Mouse (Mus musculus): Measurements from ENCODE around the gene Adk. TPM values are rescaled to one million over a fixed set of nuclear protein-coding genes. Genes with fewer than 3 reads are reported as not detected.
"Not testable (repeated sequence)": the region's sequence is repeated elsewhere in the genome, so short reads cannot be mapped to it uniquely, and the experiment has no call there.

The Adk gene
- polyA plus RNA-seq, 1 experiment from 2014 or later = 195 TPM

- Histone ChIP-seq H3K4me1 (replicated peaks; ENCODE audit: control insufficient read depth, insufficient read depth, low read length) (no peaks in the 10 kb centered on the region), H3K27me3 (ENCODE audit: control insufficient read depth, insufficient read depth, low read depth, low read length) (no peaks in the 10 kb centered on the region), H3K36me3 (ENCODE audit: control insufficient read depth, insufficient read depth, low read length) (no peaks in the 10 kb centered on the region), H3K4me3 (ENCODE audit: low read length) (no peak overlapping the region), H3K9me3 (ENCODE audit: control insufficient read depth, low read length) (no peaks in the 10 kb centered on the region), H3K27ac (ENCODE audit: low read length) (no peak overlapping the region), H3K9ac (ENCODE audit: low read length) (no peak overlapping the region), H3K4me2 (ENCODE audit: low read depth, low read length) (no peak overlapping the region)
- WGBS = 87% methylated on average over 10 of the region's 10 CpGs
- ATAC-seq (ENCODE audit: low read depth) = no peak
Measured at GRCm38 (mm10) chr14:21484693-21485092, 432.3 kb downstream of the Adk start.

GRCm38 (mm10) chr14:21485961-21486520 lies 433.7 kb downstream of the Adk start:
- no peak overlapping the region for H3K4me3 ChIP-seq (ENCODE audit: low read length)
- no peak overlapping the region for H3K4me2 ChIP-seq (ENCODE audit: low read depth, low read length)
- peaks cover 3% of the 10 kb centered on the region for H3K4me1 ChIP-seq (replicated peaks; ENCODE audit: control insufficient read depth, insufficient read depth, low read length)
- ATAC-seq (ENCODE audit: low read depth) = no peak
- H3K9ac ChIP-seq (ENCODE audit: low read length) = no peak overlapping the region
- H3K36me3 ChIP-seq (ENCODE audit: control insufficient read depth, insufficient read depth, low read length) = no peaks in the 10 kb centered on the region
- H3K27ac ChIP-seq (ENCODE audit: low read length) = no peak overlapping the region
- no peaks in the 10 kb centered on the region for H3K9me3 ChIP-seq (ENCODE audit: control insufficient read depth, low read length)
- WGBS = 92% methylated on average over 3 of the region's 3 CpGs
- H3K27me3 ChIP-seq (ENCODE audit: control insufficient read depth, insufficient read depth, low read depth, low read length) = no peaks in the 10 kb centered on the region

GRCm38 (mm10) chr14:21487135-21487534 lies 434.8 kb downstream of the Adk start:
- H3K9ac ChIP-seq (ENCODE audit: low read length); ATAC-seq (ENCODE audit: low read depth); H3K4me2 ChIP-seq (ENCODE audit: low read depth, low read length); H3K4me1 ChIP-seq (replicated peaks; ENCODE audit: control insufficient read depth, insufficient read depth, low read length); H3K9me3 ChIP-seq (ENCODE audit: control insufficient read depth, low read length); H3K4me3 ChIP-seq (ENCODE audit: low read length); H3K36me3 ChIP-seq (ENCODE audit: control insufficient read depth, insufficient read depth, low read length); H3K27ac ChIP-seq (ENCODE audit: low read length); H3K27me3 ChIP-seq (ENCODE audit: control insufficient read depth, insufficient read depth, low read depth, low read length): not testable (repeated sequence)
- 70% methylated on average over 2 of the region's 2 CpGs for WGBS

- not testable (repeated sequence) for H3K9ac ChIP-seq (ENCODE audit: low read length); H3K27ac ChIP-seq (ENCODE audit: low read length); H3K4me1 ChIP-seq (replicated peaks; ENCODE audit: control insufficient read depth, insufficient read depth, low read length); H3K9me3 ChIP-seq (ENCODE audit: control insufficient read depth, low read length); H3K4me3 ChIP-seq (ENCODE audit: low read length); H3K36me3 ChIP-seq (ENCODE audit: control insufficient read depth, insufficient read depth, low read length); H3K4me2 ChIP-seq (ENCODE audit: low read depth, low read length); ATAC-seq (ENCODE audit: low read depth); H3K27me3 ChIP-seq (ENCODE audit: control insufficient read depth, insufficient read depth, low read depth, low read length)
- WGBS = 72% methylated on average over 8 of the region's 9 CpGs
Measured at GRCm38 (mm10) chr14:21488426-21489115, 436.2 kb downstream of the Adk start.

GRCm38 (mm10) chr14:21489116-21489485 lies 436.7 kb downstream of the Adk start:
- no peaks in the 10 kb centered on the region for H3K9me3 ChIP-seq (ENCODE audit: control insufficient read depth, low read length)
- no peak overlapping the region for H3K27ac ChIP-seq (ENCODE audit: low read length)
- H3K4me3 ChIP-seq (ENCODE audit: low read length) = no peak overlapping the region
- H3K9ac ChIP-seq (ENCODE audit: low read length) = no peak overlapping the region
- H3K4me1 ChIP-seq (replicated peaks; ENCODE audit: control insufficient read depth, insufficient read depth, low read length) = peaks cover 3% of the 10 kb centered on the region
- no peaks in the 10 kb centered on the region for H3K27me3 ChIP-seq (ENCODE audit: control insufficient read depth, insufficient read depth, low read depth, low read length)
- no peak for ATAC-seq (ENCODE audit: low read depth)
- no peak overlapping the region for H3K4me2 ChIP-seq (ENCODE audit: low read depth, low read length)
- WGBS = 81% methylated on average over 3 of the region's 3 CpGs
- no peaks in the 10 kb centered on the region for H3K36me3 ChIP-seq (ENCODE audit: control insufficient read depth, insufficient read depth, low read length)

GRCm38 (mm10) chr14:21490141-21490540 lies 437.8 kb downstream of the Adk start:
- Histone ChIP-seq H3K9me3 (ENCODE audit: control insufficient read depth, low read length) (no peaks in the 10 kb centered on the region), H3K27ac (ENCODE audit: low read length) (no peak overlapping the region), H3K4me2 (ENCODE audit: low read depth, low read length) (no peak overlapping the region), H3K4me3 (ENCODE audit: low read length) (no peak overlapping the region), H3K36me3 (ENCODE audit: control insufficient read depth, insufficient read depth, low read length) (no peaks in the 10 kb centered on the region), H3K9ac (ENCODE audit: low read length) (no peak overlapping the region), H3K4me1 (replicated peaks; ENCODE audit: control insufficient read depth, insufficient read depth, low read length) (peaks cover 3% of the 10 kb centered on the region), H3K27me3 (ENCODE audit: control insufficient read depth, insufficient read depth, low read depth, low read length) (no peaks in the 10 kb centered on the region)
- peak; percentile 75 for ATAC-seq (ENCODE audit: low read depth)
- WGBS = 29% methylated on average over 4 of the region's 4 CpGs

Other genes with a start within 250 kb of the Adk start
- 1.8 and 2.1 TPM in 2 replicates for gene Plau, start 215.9 kb upstream of the Adk start, polyA plus RNA-seq (2015; fragmentation: Nextera tagmentation; extraction: Ambion mirVana)
- 70.5 and 72.3 TPM in 2 replicates for gene Vcl, start 123.2 kb upstream of the Adk start, polyA plus RNA-seq (2015; fragmentation: Nextera tagmentation; extraction: Ambion mirVana)
- 63.9 and 83.5 TPM in 2 replicates for gene Ap3m1, start 66 bp upstream of the Adk start, polyA plus RNA-seq (2015; fragmentation: Nextera tagmentation; extraction: Ambion mirVana)

Measured in lung, embryonic 16.5 days (tissue).